Mouse (Mus musculus) ES-Bruce4 (cell line): ENCODE measurements around the gene Mettl26. TPM values are rescaled to one million over a fixed set of nuclear protein-coding genes. Genes with fewer than 3 reads are reported as not detected.
A peak's percentile ranks its signal among the peaks of the same experiment; 100 is the strongest.

Source experiments
- H3K27ac ChIP-seq: 2 replicates; pipeline ENCODE4 v1.5.1; 2012; ENCODE audit warnings: low read length, inconsistent platforms; ENCODE audit not compliant: insufficient read depth
- H3K27me3 ChIP-seq: 2 replicates; pipeline ENCODE4 v1.6.1; 2012; ENCODE audit warnings: mild to moderate bottlenecking, low read length, inconsistent platforms; ENCODE audit not compliant: control insufficient read depth, poor library complexity, insufficient read depth, severe bottlenecking
- H3K36me3 ChIP-seq: 2 replicates; pipeline ENCODE4 v1.6.1; 2012; ENCODE audit warnings: inconsistent platforms, mild to moderate bottlenecking, low read length, moderate library complexity; ENCODE audit not compliant: control insufficient read depth, poor library complexity, insufficient read depth, severe bottlenecking
- H3K4me1 ChIP-seq: one replicate; pipeline ENCODE4 v1.8.1; 2011; ENCODE audit warnings: low read length; ENCODE audit not compliant: control insufficient read depth, insufficient read depth
- H3K4me3 ChIP-seq: 2 replicates; pipeline ENCODE4 v1.5.1; 2011; ENCODE audit warnings: low read depth, mild to moderate bottlenecking, low read length
- H3K9ac ChIP-seq: 2 replicates; pipeline ENCODE4 v1.6.1; 2012; ENCODE audit warnings: low read depth, mild to moderate bottlenecking, inconsistent platforms; ENCODE audit not compliant: poor library complexity, severe bottlenecking
- H3K9me3 ChIP-seq: replicated peaks from 2 replicates; pipeline ENCODE4 v1.6.1; 2012; ENCODE audit warnings: mild to moderate bottlenecking, low read length, inconsistent platforms; ENCODE audit not compliant: control insufficient read depth, poor library complexity, insufficient read depth, severe bottlenecking
- CTCF ChIP-seq: IDR thresholded peaks from one replicate; pipeline ENCODE4 v1.8.1; 2011; ENCODE audit warnings: low read depth, low read length
- EP300 ChIP-seq: IDR thresholded peaks from 2 replicates; pipeline ENCODE4 v1.6.1; 2011; ENCODE audit warnings: low read depth, low read length; ENCODE audit not compliant: insufficient read depth
- POLR2A ChIP-seq: IDR thresholded peaks from one replicate; pipeline ENCODE4 v1.8.1; 2011; ENCODE audit warnings: low read length; ENCODE audit not compliant: insufficient read depth
- polyA plus RNA-seq: library from polyadenylated mRNA; stranded (reverse); fragments of >200 nt; gene quantifications from 2 replicates; pipeline ENCODE4 v1.2.4, GENCODE M21; 2011; ENCODE audit warnings: low read depth; ENCODE audit not compliant: missing spikeins, insufficient read depth, insufficient read length

Gene Mettl26
- polyA plus RNA-seq, 1 experiment = 32.6 TPM

DNA sequence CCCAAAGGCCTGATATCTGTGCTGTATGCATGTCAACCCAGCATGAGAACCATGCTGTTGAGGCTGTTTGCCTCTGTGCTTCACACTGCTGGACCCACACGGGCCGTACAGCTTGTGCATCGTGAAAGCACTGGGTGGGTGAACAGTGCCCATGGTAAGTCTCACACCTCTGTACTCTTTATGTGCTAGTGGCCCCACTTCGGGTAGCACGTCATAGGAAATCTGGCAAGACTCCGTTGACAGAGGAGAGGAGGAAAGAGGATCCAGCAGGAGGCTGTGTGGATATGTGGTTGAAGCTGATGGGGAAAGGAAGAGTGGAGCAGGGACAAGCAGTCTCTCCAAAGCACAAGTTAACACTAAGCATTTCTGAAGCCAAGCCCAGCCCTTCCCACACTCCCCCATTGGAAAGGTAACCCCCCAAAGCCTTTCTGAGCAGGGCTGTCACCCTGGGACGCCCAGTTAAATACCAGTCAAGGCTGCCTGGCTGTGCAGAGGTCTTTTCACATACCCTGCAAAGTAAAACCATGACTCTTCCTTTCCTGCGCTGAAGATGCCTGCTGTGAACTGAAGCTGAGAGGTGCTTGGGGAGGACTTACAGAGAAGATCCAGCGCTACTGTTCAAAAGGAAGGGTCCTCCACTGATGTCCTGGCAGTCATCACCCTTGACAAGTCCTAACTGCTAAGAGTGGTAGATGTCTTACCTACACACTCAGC is 43.3 kb downstream of the Mettl26 start:
- no peaks in the 10 kb centered on the region for H3K4me1 ChIP-seq
- no peaks in the 10 kb centered on the region for H3K27me3 ChIP-seq
- H3K9me3 ChIP-seq = no peaks in the 10 kb centered on the region
- H3K27ac ChIP-seq = no peak overlapping the region
- no peak for TF ChIP-seq EP300
- TF ChIP-seq POLR2A = no peak
- TF ChIP-seq CTCF = no peak
- H3K9ac ChIP-seq = peak overlapping the region; percentile 73
- H3K4me3 ChIP-seq = peak overlapping the region; percentile 97
- H3K36me3 ChIP-seq = no peaks in the 10 kb centered on the region

DNA sequence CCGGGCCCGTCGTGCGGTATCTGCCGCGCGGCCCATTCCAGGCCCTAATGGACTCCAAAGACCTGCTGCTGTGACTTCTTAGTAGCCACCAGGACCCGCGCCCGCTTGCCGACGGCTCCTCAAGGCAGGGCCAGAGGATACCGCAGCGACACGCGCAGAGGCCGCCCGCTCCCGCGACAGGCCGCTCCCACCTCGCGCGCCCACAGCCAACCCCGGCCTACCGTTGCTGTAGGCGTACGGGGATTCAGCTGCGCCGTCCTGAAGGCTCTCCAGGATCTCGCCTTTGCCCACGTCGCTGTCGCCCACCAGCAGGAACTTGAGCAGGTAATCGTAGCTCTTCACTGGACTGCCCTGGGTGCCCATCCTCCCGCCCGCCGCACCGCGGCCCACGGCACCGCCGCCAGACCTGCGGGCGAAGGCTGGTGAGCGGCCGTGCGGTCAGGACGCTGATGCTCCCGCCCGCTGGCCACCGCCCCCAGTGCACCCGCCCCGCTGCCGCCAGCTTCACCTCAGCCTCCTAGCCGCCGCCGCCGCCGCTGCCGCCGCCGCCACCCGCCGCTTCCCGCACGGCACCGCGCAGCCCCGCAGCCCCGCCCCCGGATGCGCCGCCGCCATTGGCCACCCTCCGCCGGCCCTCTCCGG is 44.4 kb downstream of the Mettl26 start, which contains the start of gene Rab40c:
Rab40c (minus strand) TSS at position 584 of the 642 bp plus-strand sequence.
- TF ChIP-seq POLR2A (no peak), EP300 (no peak), CTCF (no peak)

DNA sequence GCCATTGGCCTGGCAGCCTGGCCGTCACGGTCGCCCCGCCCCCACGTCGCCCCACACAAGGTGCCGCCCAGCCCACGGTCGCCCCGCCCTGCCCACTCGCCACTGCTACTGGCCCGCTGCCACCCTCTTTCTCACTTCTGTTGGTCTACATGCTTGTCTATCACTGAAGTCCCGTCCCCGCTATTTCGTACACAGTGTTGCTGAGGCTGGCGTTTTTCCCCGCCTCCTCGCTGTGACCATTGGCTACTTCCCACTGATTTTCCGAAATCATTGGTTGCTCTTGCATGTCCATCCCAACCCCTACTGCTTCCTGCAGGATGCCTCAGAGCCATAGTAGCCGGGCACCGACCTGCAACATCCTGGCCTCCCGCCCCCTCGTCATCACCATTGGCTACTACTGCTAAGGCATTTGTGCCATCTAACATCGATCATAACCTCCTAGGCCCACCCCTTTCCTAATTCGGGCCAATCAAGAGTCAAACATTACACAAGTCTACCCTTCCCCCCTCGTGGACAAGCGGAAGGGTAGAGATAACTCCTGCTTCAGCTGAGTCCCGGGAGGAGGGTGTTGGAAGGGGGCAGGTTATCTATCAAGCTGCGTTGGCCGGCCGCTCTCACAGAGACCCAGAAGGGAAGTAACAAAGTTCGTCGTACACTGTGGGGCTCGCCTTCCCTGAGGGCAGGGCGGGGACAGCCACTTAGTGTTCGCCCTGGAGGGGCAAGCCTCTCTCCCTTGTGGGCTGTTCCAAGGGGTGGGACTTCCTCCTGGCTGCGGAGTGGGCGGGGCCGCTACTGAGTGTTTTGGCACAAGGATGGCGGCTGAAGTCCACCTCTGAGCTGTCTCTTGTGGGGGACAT is 45.1 kb downstream of the Mettl26 start:
- H3K27me3 ChIP-seq = no peaks in the 10 kb centered on the region
- no peaks in the 10 kb centered on the region for H3K36me3 ChIP-seq
- H3K27ac ChIP-seq = peak overlapping the region; percentile 39
- H3K9ac ChIP-seq = peak overlapping the region; percentile 73
- no peaks in the 10 kb centered on the region for H3K4me1 ChIP-seq
- H3K9me3 ChIP-seq = no peaks in the 10 kb centered on the region
- TF ChIP-seq POLR2A (peak; percentile 79), EP300 (no peak)
- H3K4me3 ChIP-seq = peak overlapping the region; percentile 74

More for the DNA sequence above, 44.4 kb downstream of the Mettl26 start, which contains the start of gene Rab40c:
- Histone ChIP-seq H3K9me3 (no peaks in the 10 kb centered on the region), H3K9ac (peak within 1 kb of the TSS; percentile 73), H3K4me3 (peak within 1 kb of the TSS; percentile 97), H3K27me3 (no peaks in the 10 kb centered on the region), H3K27ac (peak within 1 kb of the TSS; percentile 39), H3K36me3 (no peaks in the 10 kb centered on the region), H3K4me1 (no peaks in the 10 kb centered on the region)

DNA sequence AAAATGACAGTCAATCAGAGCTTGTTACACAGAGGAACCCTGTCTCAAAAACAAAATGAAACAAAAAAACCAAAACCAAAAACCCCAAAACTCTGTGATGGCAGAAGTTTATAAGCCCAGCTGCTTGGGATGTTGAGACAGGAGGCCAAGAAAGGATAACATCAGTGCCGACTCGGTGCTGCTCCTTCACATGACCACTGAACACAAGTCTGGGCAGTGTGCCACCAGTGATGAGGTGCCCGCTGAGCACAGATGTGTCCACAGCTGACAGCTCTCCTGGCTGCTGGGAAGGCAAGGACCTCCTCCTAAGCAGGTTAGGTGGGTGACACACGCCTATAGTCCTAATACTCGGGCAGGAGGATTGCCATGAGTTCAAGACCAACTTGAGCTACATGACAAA is 47.2 kb downstream of the Mettl26 start:
- no peaks in the 10 kb centered on the region for H3K27me3 ChIP-seq
- no peaks in the 10 kb centered on the region for H3K9me3 ChIP-seq
- no peaks in the 10 kb centered on the region for H3K4me1 ChIP-seq
- TF ChIP-seq POLR2A = no peak
- no peak for TF ChIP-seq CTCF
- no peak for TF ChIP-seq EP300
- no peak overlapping the region for H3K9ac ChIP-seq
- H3K36me3 ChIP-seq = no peaks in the 10 kb centered on the region; the same call in 1 of the 2 replicates
- no peak overlapping the region for H3K27ac ChIP-seq
- H3K4me3 ChIP-seq = no peak overlapping the region

DNA sequence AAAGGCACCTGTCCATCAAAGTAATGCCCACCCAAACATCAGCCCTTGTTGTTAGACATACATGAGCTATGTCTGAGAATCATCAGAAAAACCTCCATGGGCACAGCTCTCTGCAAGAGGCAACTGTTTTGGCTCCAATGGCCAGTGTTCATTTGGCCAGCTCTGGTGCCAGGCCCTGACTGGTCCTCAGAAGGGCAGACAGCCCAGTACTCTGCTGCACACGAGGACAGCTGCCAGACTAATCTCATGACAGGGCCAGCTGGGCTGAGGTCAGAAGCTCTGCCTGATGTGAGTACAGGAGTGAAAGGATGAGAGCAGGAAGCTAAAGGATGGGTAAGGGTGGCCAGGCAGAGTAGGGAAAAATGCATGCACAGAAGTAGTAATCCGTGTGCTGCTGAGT is 50.5 kb downstream of the Mettl26 start:
- Histone ChIP-seq H3K27me3 (no peaks in the 10 kb centered on the region), H3K9me3 (no peaks in the 10 kb centered on the region), H3K9ac (no peak overlapping the region), H3K4me1 (no peaks in the 10 kb centered on the region), H3K4me3 (no peak overlapping the region), H3K36me3 (peaks cover 7% of the 10 kb centered on the region), H3K27ac (no peak overlapping the region)
- TF ChIP-seq POLR2A (no peak), CTCF (no peak), EP300 (no peak)

Other genes starting within 250 kb of the Mettl26 start
- gene Gng13, start 157.9 kb upstream of the Mettl26 start, polyA plus RNA-seq = 12.4 and 17.3 TPM in 2 replicates
- gene Chtf18, start 147.7 kb upstream of the Mettl26 start, polyA plus RNA-seq = 39.4 and 47.2 TPM in 2 replicates
- gene Rpusd1, start 147.4 kb upstream of the Mettl26 start, polyA plus RNA-seq = 17.0 and 18.4 TPM in 2 replicates
- gene Mslnl, start 139.0 kb upstream of the Mettl26 start, polyA plus RNA-seq = 0.30 TPM in 1 of 2 replicates, not detected in the other
- gene Msln, start 120.7 kb upstream of the Mettl26 start, polyA plus RNA-seq = 9.6 and 15.1 TPM in 2 replicates
- 18.8 and 21.3 TPM in 2 replicates for gene Narfl, start 101.3 kb upstream of the Mettl26 start, polyA plus RNA-seq
- gene Haghl, start 89.4 kb upstream of the Mettl26 start, polyA plus RNA-seq = 25.7 and 32.1 TPM in 2 replicates
- not detected in 2 replicates for gene Ccdc78, start 88.5 kb upstream of the Mettl26 start, polyA plus RNA-seq
- gene Fam173a, start 82.2 kb upstream of the Mettl26 start, polyA plus RNA-seq = 26.0 and 30.6 TPM in 2 replicates
- 1.6 and 2.6 TPM in 2 replicates for gene AC134908.4, start 79.4 kb upstream of the Mettl26 start, polyA plus RNA-seq
- 29.6 and 35.1 TPM in 2 replicates for gene Metrn, start 77.9 kb upstream of the Mettl26 start, polyA plus RNA-seq
- 4.7 and 7.0 TPM in 2 replicates for gene Fbxl16, start 66.0 kb upstream of the Mettl26 start, polyA plus RNA-seq
- gene Wdr24, start 51.4 kb upstream of the Mettl26 start, polyA plus RNA-seq = 19.8 and 20.7 TPM in 2 replicates
- 13.2 and 16.7 TPM in 2 replicates for gene Jmjd8, start 46.2 kb upstream of the Mettl26 start, polyA plus RNA-seq
- 97.8 and 103 TPM in 2 replicates for gene Stub1, start 41.7 kb upstream of the Mettl26 start, polyA plus RNA-seq
- gene Rhbdl1, start 37.8 kb upstream of the Mettl26 start, polyA plus RNA-seq = not detected in 2 replicates
- 1.4 and 2.3 TPM in 2 replicates for gene Gm20683, start 33.3 kb upstream of the Mettl26 start, polyA plus RNA-seq
- gene Rhot2, start 30.2 kb upstream of the Mettl26 start, polyA plus RNA-seq = 23.6 and 29.8 TPM in 2 replicates
- gene Wdr90, start 13.6 kb upstream of the Mettl26 start, polyA plus RNA-seq = 10.5 and 11.6 TPM in 2 replicates
- 6.1 and 8.3 TPM in 2 replicates for gene Mcrip2, start 6.3 kb upstream of the Mettl26 start, polyA plus RNA-seq
- gene Wfikkn1, start 5.8 kb downstream of the Mettl26 start, polyA plus RNA-seq = 0.37 and 0.69 TPM in 2 replicates
- 21.3 and 22.7 TPM in 2 replicates for gene Rab40c, start 44.7 kb downstream of the Mettl26 start, polyA plus RNA-seq
- gene Pigq, start 69.9 kb downstream of the Mettl26 start, polyA plus RNA-seq = 61.8 and 62.8 TPM in 2 replicates
- 1.2 TPM in 1 of 2 replicates, not detected in the other for gene Nhlrc4, start 69.9 kb downstream of the Mettl26 start, polyA plus RNA-seq
- gene A930017K11Rik, start 77.5 kb downstream of the Mettl26 start, polyA plus RNA-seq = not detected in 2 replicates
- gene Capn15, start 110.7 kb downstream of the Mettl26 start, polyA plus RNA-seq = 14.2 and 17.0 TPM in 2 replicates
- gene Rab11fip3, start 194.5 kb downstream of the Mettl26 start, polyA plus RNA-seq = 27.5 and 27.6 TPM in 2 replicates
- 24.3 and 26.4 TPM in 2 replicates for gene Decr2, start 215.3 kb downstream of the Mettl26 start, polyA plus RNA-seq
- 110 and 115 TPM in 2 replicates for gene Nme4, start 220.5 kb downstream of the Mettl26 start, polyA plus RNA-seq
- gene Tmem8, start 238.2 kb downstream of the Mettl26 start, polyA plus RNA-seq = 15.6 and 16.5 TPM in 2 replicates
- 97.6 and 105 TPM in 2 replicates for gene Mrpl28, start 248.4 kb downstream of the Mettl26 start, polyA plus RNA-seq